Mouse (Mus musculus): ENCODE data around the gene 4932438H23Rik. TPM values are rescaled to one million over a fixed set of nuclear protein-coding genes. Genes with fewer than 3 reads are reported as not detected.

Gene 4932438H23Rik
- polyA plus RNA-seq, 1 experiment = 0.01 TPM

GRCm38 (mm10) chr16:91138736-91139135 lies 43.8 kb upstream of the 4932438H23Rik start:
- no peak overlapping the region for H3K4me2 ChIP-seq (ENCODE audit: low read depth)
- no peaks in the 10 kb centered on the region for H3K36me3 ChIP-seq (ENCODE audit: control insufficient read depth, insufficient read depth)
- no peaks in the 10 kb centered on the region for H3K79me2 ChIP-seq (ENCODE audit: control insufficient read depth, insufficient read depth)
- no peak overlapping the region for H3K4me3 ChIP-seq
- H3ac ChIP-seq (ENCODE audit: control insufficient read depth, insufficient read length) = no peak overlapping the region
- no peak for TF ChIP-seq TCF3 (IDR thresholded peaks at IDR 0.05; ENCODE audit: insufficient read length, low read depth)
- no peak for TF ChIP-seq USF1 (IDR thresholded peaks at IDR 0.05; ENCODE audit: low read depth)
- TF ChIP-seq CEBPB (IDR thresholded peaks at IDR 0.05; ENCODE audit: insufficient read depth, poor library complexity, severe bottlenecking) = no peak
- TF ChIP-seq E2F4 (IDR thresholded peaks at IDR 0.05; ENCODE audit: insufficient read depth) = no peak
- no peak for TF ChIP-seq POLR2A (IDR thresholded peaks at IDR 0.05; ENCODE audit: insufficient read length, low read depth)
- no peak for TF ChIP-seq POLR2AphosphoS2 (IDR thresholded peaks at IDR 0.05; ENCODE audit: insufficient read length, low read depth)
- no peak for TF ChIP-seq REST (IDR thresholded peaks at IDR 0.05; ENCODE audit: insufficient read depth, insufficient read length)
- no peak for TF ChIP-seq MYOG (IDR thresholded peaks at IDR 0.05; ENCODE audit: control insufficient read depth in 1 of 3, insufficient read depth in 1 of 3, insufficient read length in 2 of 3, low read depth in 2 of 3)
- TF ChIP-seq TCF12 (IDR thresholded peaks at IDR 0.05; ENCODE audit: insufficient read depth, poor library complexity, severe bottlenecking) = no peak
- TF ChIP-seq MAX (IDR thresholded peaks at IDR 0.05; ENCODE audit: low read depth) = no peak
- TF ChIP-seq SRF (IDR thresholded peaks at IDR 0.05; ENCODE audit: control insufficient read depth, insufficient read length, low read depth) = no peak
- TF ChIP-seq MYOD1 (IDR thresholded peaks at IDR 0.05; ENCODE audit: control insufficient read depth in 1 of 3, insufficient read length in 2 of 3, low read depth in 2 of 3) = no peak
- H3K27me3 ChIP-seq (ENCODE audit: control insufficient read depth, insufficient read depth, insufficient read length) = peaks cover 33% of the 10 kb centered on the region

DNA sequence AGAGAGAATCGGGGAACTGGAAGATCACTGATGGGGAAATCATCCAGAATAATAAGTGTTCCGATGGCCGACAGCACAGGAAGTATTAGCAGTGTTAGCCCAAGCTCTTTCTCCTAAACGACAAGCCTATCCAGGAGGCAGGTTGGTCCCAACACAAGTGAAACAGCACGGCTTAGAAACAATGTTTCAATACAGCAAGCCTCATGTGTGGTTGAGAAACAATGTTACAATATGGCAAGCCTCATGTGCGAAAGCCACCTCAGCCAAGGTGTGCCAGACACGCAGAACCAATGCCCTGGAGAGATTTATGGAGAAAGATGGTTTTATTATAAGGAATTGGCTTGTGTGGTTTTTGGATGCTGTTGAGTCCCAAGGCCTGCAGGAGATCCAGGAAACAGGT lies 43.2 kb upstream of the 4932438H23Rik start:
- no peak overlapping the region for H3K4me3 ChIP-seq
- H3ac ChIP-seq (ENCODE audit: control insufficient read depth, insufficient read length) = no peak overlapping the region
- no peaks in the 10 kb centered on the region for H3K79me2 ChIP-seq (ENCODE audit: control insufficient read depth, insufficient read depth)
- H3K4me2 ChIP-seq (ENCODE audit: low read depth) = no peak overlapping the region
- TF ChIP-seq SRF (IDR thresholded peaks at IDR 0.05; ENCODE audit: control insufficient read depth, insufficient read length, low read depth) (no peak), POLR2AphosphoS2 (IDR thresholded peaks at IDR 0.05; ENCODE audit: insufficient read length, low read depth) (no peak), MYOG (IDR thresholded peaks at IDR 0.05; ENCODE audit: control insufficient read depth in 1 of 3, insufficient read depth in 1 of 3, insufficient read length in 2 of 3, low read depth in 2 of 3) (no peak), REST (IDR thresholded peaks at IDR 0.05; ENCODE audit: insufficient read depth, insufficient read length) (no peak), MAX (IDR thresholded peaks at IDR 0.05; ENCODE audit: low read depth) (no peak), TCF12 (IDR thresholded peaks at IDR 0.05; ENCODE audit: insufficient read depth, poor library complexity, severe bottlenecking) (no peak), POLR2A (IDR thresholded peaks at IDR 0.05; ENCODE audit: insufficient read length, low read depth) (no peak), TCF3 (IDR thresholded peaks at IDR 0.05; ENCODE audit: insufficient read length, low read depth) (no peak), USF1 (IDR thresholded peaks at IDR 0.05; ENCODE audit: low read depth) (no peak), E2F4 (IDR thresholded peaks at IDR 0.05; ENCODE audit: insufficient read depth) (no peak), MYOD1 (IDR thresholded peaks at IDR 0.05; ENCODE audit: control insufficient read depth in 1 of 3, insufficient read length in 2 of 3, low read depth in 2 of 3) (no peak), CEBPB (IDR thresholded peaks at IDR 0.05; ENCODE audit: insufficient read depth, poor library complexity, severe bottlenecking) (no peak)
- no peaks in the 10 kb centered on the region for H3K36me3 ChIP-seq (ENCODE audit: control insufficient read depth, insufficient read depth)
- H3K27me3 ChIP-seq (ENCODE audit: control insufficient read depth, insufficient read depth, insufficient read length) = peaks cover 33% of the 10 kb centered on the region

- H3K27me3 ChIP-seq (ENCODE audit: control insufficient read depth, insufficient read depth, insufficient read length) = peaks cover 37% of the 10 kb centered on the region
Observed at GRCm38 (mm10) chr16:91136607-91137006, 41.7 kb upstream of the 4932438H23Rik start.

GRCm38 (mm10) chr16:91129916-91130315 lies 35.0 kb upstream of the 4932438H23Rik start:
- Histone ChIP-seq H3K36me3 (ENCODE audit: control insufficient read depth, insufficient read depth) (no peaks in the 10 kb centered on the region), H3K4me3 (no peak overlapping the region), H3K27me3 (ENCODE audit: control insufficient read depth, insufficient read depth, insufficient read length) (peaks cover 20% of the 10 kb centered on the region), H3K4me2 (ENCODE audit: low read depth) (no peak overlapping the region), H3K79me2 (ENCODE audit: control insufficient read depth, insufficient read depth) (no peaks in the 10 kb centered on the region), H3ac (ENCODE audit: control insufficient read depth, insufficient read length) (no peak overlapping the region)
- TF ChIP-seq TCF3 (IDR thresholded peaks at IDR 0.05; ENCODE audit: insufficient read length, low read depth) (no peak), POLR2AphosphoS2 (IDR thresholded peaks at IDR 0.05; ENCODE audit: insufficient read length, low read depth) (no peak), TCF12 (IDR thresholded peaks at IDR 0.05; ENCODE audit: insufficient read depth, poor library complexity, severe bottlenecking) (no peak), REST (IDR thresholded peaks at IDR 0.05; ENCODE audit: insufficient read depth, insufficient read length) (no peak), CEBPB (IDR thresholded peaks at IDR 0.05; ENCODE audit: insufficient read depth, poor library complexity, severe bottlenecking) (no peak), POLR2A (IDR thresholded peaks at IDR 0.05; ENCODE audit: insufficient read length, low read depth) (no peak)

More at GRCm38 (mm10) chr16:91136607-91137006, 41.7 kb upstream of the 4932438H23Rik start:
- no peaks in the 10 kb centered on the region for H3K79me2 ChIP-seq (ENCODE audit: control insufficient read depth, insufficient read depth)
- H3ac ChIP-seq (ENCODE audit: control insufficient read depth, insufficient read length) = no peak overlapping the region
- H3K4me3 ChIP-seq = no peak overlapping the region
- no peak overlapping the region for H3K4me2 ChIP-seq (ENCODE audit: low read depth)
- no peak for TF ChIP-seq USF1 (IDR thresholded peaks at IDR 0.05; ENCODE audit: low read depth)
- H3K36me3 ChIP-seq (ENCODE audit: control insufficient read depth, insufficient read depth) = no peaks in the 10 kb centered on the region

GRCm38 (mm10) chr16:91128431-91128830 lies 33.5 kb upstream of the 4932438H23Rik start:
- no peak overlapping the region for H3K4me2 ChIP-seq (ENCODE audit: low read depth)
- H3K36me3 ChIP-seq (ENCODE audit: control insufficient read depth, insufficient read depth) = no peaks in the 10 kb centered on the region
- no peak overlapping the region for H3K4me3 ChIP-seq
- TF ChIP-seq REST (IDR thresholded peaks at IDR 0.05; ENCODE audit: insufficient read depth, insufficient read length) (no peak), MAX (IDR thresholded peaks at IDR 0.05; ENCODE audit: low read depth) (no peak), USF1 (IDR thresholded peaks at IDR 0.05; ENCODE audit: low read depth) (no peak), E2F4 (IDR thresholded peaks at IDR 0.05; ENCODE audit: insufficient read depth) (no peak), TCF12 (IDR thresholded peaks at IDR 0.05; ENCODE audit: insufficient read depth, poor library complexity, severe bottlenecking) (no peak), POLR2AphosphoS2 (IDR thresholded peaks at IDR 0.05; ENCODE audit: insufficient read length, low read depth) (no peak), POLR2A (IDR thresholded peaks at IDR 0.05; ENCODE audit: insufficient read length, low read depth) (no peak), MYOG (IDR thresholded peaks at IDR 0.05; ENCODE audit: control insufficient read depth in 1 of 3, insufficient read depth in 1 of 3, insufficient read length in 2 of 3, low read depth in 2 of 3) (no peak)
- H3ac ChIP-seq (ENCODE audit: control insufficient read depth, insufficient read length) = no peak overlapping the region
- no peaks in the 10 kb centered on the region for H3K79me2 ChIP-seq (ENCODE audit: control insufficient read depth, insufficient read depth)
- peaks cover 14% of the 10 kb centered on the region for H3K27me3 ChIP-seq (ENCODE audit: control insufficient read depth, insufficient read depth, insufficient read length)

Data from myocyte (in vitro differentiated cells).